Mouse (Mus musculus): Measurements from ENCODE around the gene Rnf113a2.

Rnf113a2 gene

DNA sequence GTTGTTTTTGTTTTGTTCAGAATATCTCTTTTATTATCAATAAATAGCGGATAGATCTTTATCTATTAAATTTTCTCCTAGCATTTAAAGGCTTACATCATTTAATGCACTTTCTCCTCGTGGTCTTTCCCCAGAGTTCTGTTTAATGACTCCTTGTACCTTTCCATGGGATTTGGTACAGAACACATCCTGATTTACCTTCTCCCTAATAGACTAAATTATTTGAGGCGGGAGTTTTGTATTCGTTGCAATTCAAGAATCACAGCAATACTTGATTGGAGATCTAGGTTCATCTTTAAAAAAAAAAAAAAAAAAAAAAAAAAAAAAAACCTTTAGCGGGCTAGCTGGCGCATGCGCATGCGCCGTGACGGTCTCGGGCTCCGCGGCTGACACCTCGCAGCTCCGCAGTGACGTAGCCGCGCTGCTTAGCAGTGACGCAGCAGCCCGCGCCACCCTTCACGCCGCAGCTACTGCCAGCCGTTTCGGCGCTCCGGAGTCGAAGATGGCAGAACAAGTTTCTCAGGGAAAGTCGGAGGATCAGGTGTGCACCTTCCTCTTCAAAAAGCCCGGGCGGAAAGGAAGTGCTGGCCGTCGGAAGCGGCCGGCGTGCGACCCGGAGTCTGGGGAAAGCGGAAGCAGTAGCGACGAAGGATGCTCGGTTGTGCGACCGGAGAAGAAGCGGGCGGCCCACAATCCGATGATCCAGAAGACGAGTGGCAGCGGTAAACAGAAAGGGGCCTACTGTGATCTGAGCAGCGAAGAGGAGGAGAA lies at the start of gene Rnf113a2:
TSS of gene Rnf113a2 (plus strand) at position 363 of the 771 bp plus-strand sequence.
- DNase-seq: peak; percentile 86 to 89

DNA sequence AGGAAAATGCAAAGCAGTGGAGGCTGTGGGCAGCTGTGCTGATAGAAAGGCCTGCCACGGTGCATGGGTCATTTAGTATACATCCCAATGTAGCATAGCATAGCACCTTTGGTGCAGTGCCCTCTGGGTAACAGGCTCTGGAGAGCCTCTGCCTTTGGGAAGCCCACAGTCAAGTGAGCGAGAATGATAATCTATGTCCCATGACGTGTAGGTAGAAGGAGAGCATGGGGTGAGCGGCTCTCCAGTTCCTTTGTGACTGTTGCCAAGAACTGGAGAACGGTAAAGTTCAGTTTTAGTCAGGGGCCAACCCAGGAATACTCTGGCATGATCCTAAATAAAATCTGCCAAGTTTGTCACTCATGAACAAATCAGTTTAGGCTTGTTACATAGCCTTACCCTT lies 45.3 kb upstream of the Rnf113a2 start:
- no peak for DNase-seq

GRCm38 (mm10) chr12:84373831-84374481 lies 43.0 kb upstream of the Rnf113a2 start:
- no peak for DNase-seq

DNA sequence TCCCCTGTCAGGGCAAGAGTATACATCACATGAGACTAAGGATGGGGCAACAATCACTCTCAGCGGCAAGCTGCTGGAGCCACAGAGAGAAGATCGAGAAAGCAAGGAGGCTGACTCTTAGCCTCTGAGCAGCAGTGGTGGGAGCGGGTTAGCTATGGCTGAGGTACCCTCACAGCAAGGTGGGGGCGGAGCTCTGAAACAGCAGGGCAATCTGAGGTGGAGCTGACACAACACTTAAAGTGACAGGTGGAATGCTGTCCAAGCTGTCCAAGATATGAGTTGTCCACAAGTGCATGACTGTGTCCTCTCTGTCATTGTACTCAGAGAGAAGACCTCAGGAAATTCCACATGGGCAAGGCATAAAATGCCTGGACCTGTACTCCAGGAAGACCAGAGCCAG lies 34.6 kb upstream of the Rnf113a2 start:
- DNase-seq: no peak

DNA sequence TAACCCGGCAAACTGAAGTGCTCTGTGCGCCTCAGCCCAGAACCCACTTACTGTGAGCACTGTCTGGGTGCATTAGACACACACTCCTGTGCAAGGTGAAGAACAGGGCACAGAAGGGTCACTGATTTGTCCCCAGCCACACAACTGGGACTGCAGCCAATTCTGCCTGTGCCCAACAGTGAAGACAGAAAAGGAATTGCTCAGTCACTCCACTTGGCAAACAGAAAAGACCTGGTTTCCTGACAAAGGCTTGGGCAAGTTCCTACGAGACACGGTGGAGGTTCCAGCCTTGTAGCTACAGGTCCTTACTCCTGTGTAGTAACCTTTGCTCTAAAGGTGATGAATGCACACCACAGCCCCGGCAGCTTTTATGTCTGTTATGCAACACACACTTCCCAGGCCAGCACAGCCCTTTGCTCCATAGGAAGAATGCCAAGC lies 32.3 kb upstream of the Rnf113a2 start:
- DNase-seq: no peak

GRCm38 (mm10) chr12:84385408-84385807 lies 31.6 kb upstream of the Rnf113a2 start:
- DNase-seq: no peak

GRCm38 (mm10) chr12:84388097-84388496 lies 28.9 kb upstream of the Rnf113a2 start:
- DNase-seq: peak; percentile 25 to 30

- DNase-seq: peak; percentile 46 to 53
Observed at GRCm38 (mm10) chr12:84388774-84389400, 28.1 kb upstream of the Rnf113a2 start.

DNA sequence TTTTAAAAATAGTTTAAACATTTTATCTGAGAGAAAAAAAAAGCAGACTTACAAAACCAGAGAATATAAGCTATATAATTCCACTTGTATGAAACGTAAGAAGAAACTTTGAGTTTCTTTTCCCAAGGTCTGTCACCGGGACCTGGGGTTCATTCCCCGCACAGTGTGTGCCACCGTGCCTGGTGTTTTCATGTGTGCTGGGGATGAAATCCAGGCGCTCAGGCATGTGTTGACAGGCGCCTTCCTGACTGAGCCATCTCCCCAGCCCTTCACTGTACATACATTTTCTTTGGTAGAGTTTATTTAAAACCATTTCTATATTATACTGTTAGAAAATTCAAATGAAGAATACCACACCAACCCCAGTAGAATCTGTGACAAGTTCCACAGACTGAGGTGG lies 26.7 kb upstream of the Rnf113a2 start:
- no peak for DNase-seq

DNA sequence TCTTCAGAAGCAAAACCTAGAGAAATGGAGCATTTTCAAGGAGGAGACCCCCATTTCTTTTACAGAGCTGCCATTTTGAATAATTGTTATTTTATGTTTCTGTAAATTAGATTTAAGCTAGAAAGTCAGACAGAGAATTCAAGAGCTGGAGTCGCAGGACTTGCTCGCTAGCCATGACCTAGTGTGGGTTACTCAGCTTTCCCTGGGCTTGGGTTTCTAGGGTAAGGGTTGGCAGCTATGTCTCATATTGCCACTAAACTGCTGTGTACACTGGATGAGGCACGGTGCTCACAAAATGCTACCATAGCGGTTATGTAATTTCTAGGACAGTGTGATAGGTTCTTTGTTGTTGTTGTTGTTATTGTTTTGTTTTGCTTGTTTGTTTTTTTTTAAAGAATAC lies 24.3 kb upstream of the Rnf113a2 start:
- DNase-seq: no peak

DNA sequence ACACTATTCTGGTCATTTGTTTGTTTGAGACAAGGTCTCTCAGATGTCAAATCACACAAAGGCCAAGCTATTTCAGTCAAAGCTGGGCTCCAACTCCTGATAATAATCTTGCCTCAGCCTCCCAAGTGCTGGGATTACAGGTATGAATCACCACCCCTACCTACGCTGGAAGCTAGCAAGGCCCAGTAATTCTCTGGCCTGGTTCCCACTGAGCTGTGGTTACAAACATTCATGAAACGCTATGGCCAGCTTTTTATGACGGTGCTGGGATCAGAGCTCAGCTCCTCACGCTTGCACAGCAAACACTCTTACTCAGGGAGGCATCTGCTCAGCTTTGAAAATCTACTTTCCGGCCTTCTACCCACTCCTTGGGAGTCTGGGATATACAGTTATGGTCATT lies 23.1 kb upstream of the Rnf113a2 start:
- DNase-seq: no peak

DNA sequence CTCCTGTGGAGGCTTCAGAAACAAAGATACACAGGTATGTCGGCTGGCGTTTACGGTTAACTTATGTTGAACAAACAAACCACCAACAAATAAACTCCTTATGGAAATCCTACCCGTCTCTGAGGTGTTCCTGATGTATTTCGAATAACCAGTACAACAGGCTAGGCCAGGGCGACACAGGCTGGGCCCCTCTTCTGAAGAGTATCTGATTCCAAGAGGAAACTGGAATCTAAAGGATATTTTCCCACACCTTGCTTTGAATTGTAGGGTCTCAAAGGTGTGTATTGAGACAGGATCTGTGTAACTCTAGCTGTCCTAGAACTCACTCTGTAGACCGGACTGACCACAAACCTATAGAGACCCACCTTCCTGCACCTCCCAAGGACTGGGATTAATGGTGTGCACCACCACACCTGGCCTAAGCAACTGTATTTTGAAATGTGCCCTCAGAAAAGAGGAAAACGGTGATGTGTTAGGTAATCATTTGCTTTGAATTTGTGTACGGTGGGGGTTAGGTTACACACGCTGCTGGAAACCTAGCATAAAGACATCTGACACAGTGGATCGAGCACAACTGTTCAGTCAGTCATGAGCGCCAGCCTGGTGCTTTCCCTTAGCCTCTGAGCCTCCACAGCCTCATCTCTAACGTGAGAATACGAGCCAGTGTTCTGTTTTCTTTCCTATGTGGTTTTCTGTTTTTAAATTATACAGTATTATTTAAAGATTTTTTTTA lies 19.9 kb upstream of the Rnf113a2 start:
- DNase-seq: no peak

- no peak for DNase-seq
Observed at GRCm38 (mm10) chr12:84397685-84398084, 19.3 kb upstream of the Rnf113a2 start.

DNA sequence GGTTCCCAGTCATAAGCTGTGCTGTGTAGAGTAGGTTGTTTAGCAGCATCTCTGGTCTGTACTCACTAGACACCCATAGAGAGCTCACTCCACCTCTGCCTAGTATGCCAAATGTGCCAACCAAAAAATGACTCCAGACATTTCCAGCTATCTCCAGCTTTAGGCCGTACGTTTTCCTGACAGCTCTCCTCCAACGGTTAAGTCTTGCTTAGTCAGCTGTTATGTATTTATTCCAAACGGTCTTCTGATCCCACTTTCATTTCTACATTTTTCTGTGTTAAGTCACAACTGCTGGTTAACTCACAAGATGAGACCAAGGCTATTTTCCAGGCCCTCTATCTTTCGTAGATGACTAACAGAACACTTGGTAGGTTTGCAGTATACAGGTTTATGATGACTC lies 18.4 kb upstream of the Rnf113a2 start:
- DNase-seq: no peak

DNA sequence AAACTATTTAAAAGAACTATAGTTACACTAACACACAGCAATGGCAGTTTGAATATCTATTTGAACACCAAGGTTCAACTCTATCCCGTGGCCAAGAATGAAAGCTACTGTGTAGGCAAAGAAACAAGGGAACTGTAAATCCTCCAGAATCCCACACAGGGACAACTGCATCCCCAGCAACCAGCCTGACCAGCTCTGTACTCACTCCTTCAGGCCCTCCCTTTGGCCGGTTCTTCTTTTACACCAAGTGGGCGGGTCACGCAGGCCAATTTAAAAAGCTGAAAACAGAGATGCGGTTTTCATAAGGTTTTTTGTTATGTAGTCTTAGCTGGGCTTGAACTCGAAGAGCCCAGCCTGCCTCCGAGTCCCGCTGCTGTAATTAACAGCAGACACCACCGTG lies 17.9 kb upstream of the Rnf113a2 start:
- no peak for DNase-seq

GRCm38 (mm10) chr12:84399663-84400062 lies 17.3 kb upstream of the Rnf113a2 start:
- DNase-seq: no peak

DNA sequence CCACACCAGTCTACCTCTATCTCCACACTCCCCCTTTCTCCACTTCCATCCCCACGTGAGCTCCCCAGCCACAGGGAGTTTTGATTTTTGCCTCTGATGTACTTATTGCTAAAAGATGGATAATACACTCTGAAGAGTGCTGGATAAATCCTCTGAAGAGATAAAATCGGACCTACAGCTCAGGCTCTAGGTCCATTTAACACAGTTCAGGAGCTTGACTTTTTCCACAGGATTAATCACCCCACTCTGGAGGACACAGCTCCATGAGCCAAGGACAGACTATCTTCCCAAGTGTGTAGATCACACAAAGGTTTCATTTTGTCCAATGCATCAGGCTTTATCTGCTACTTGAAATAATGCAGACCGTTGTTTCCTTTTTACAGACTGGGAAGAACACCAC lies 16.9 kb upstream of the Rnf113a2 start:
- DNase-seq: no peak

DNA sequence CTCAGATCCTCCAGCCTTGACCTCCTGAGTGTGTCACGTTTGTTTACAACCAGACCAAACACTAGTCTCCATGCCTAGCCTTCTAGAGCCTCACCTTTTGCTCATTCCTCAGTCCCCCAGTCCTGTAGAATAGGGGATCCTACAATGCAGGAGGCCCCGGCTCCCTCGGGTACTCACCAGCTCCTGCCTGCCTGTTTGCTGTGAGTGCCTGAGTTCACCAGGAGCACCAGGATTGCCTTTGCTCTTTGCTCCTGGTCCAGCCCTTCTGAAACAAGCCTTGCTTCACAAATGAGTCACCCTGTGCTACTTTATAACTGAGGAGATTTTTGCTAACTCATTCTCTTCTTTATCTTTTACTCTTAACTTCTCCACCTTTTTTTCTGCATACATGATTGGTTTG lies 16.3 kb upstream of the Rnf113a2 start:
- DNase-seq: no peak

- no peak for DNase-seq
Observed at GRCm38 (mm10) chr12:84402923-84403322, 14.1 kb upstream of the Rnf113a2 start.

DNA sequence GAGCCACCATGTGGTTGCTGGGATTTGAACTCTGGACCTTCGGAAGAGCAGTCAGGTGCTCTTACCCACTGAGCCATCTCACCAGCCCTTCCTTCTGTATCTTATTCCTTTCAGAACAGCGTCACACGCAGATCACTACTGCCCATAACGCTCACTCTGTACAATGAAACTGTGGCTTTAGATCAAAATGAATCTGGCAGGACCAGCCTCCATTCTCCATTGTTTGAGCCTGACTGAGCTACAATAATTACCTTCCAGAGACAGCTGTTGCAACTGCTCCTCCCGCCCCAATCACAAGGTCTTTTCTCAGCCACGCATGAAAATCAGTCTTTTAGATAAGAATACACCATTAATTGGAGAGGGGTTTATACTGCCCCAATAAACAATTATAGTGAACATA lies 12.5 kb upstream of the Rnf113a2 start:
- DNase-seq: no peak

- DNase-seq: no peak
Observed at GRCm38 (mm10) chr12:84407259-84407658, 9.7 kb upstream of the Rnf113a2 start.

- DNase-seq: peak; percentile 89 to 92
Observed at GRCm38 (mm10) chr12:84407874-84408818, 8.8 kb upstream of the Rnf113a2 start.

Data from B cell, adult 2 months (primary cell).